8 mouse cellular contexts compared by ENCODE assay signal in the genomic region with DNA sequence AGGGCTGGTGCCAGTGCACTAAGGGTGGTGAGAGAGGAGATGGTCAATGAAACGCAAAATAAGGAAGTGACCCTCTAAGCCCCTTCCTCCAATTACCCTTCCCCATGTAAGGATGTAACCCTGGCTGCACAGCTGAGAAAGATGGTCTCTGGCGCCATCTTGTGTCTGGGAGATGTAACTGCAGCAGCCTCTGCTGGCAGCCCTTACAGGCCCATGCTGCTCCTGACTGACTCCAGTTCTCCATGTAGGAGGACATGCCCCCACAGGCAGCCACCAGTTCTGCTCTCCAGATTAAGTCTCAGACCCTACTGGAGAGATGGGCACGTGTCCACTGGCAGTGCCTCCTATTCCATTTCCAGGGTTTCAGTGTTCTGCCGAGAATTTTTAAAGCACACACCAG. TPM values are rescaled to one million over a fixed set of nuclear protein-coding genes. Genes with fewer than 3 reads are reported as not detected.
DNase-seq lines count a peak whose midpoint lies in the region; ATAC-seq and TF ChIP-seq lines count a peak whose summit lies in the region.

No protein-coding gene starts in this region.

- peak; percentile 96 for ATAC-seq in granulocyte monocyte progenitor cell, adult 5-6 weeks (replicated peaks; ENCODE audit: poor library complexity, severe bottlenecking)
- 0 out of 2 replicates have a peak, but pooled peaks have one; percentile 75 for ATAC-seq in limb, embryonic 12.5 days (ENCODE audit: insufficient number of reproducible peaks, insufficient read depth, low FRiP score, low TSS enrichment, low read depth)
- peak; percentile 66 for ATAC-seq in midbrain, embryonic 15.5 days (replicated peaks)

- H3K4me3 ChIP-seq in embryonic facial prominence, embryonic 10.5 days: no peak overlapping the region
- H3K4me3 ChIP-seq in limb, embryonic 12.5 days (replicated peaks): no peak overlapping the region
- no peak overlapping the region for H3K4me3 ChIP-seq in midbrain, embryonic 15.5 days
- H3K4me3 ChIP-seq in spleen, adult 2 months (ENCODE audit: extremely low read depth, insufficient read depth, insufficient read length): no peak overlapping the region

- TF ChIP-seq POLR2A in spleen, adult 2 months (IDR thresholded peaks at IDR 0.05; ENCODE audit: low read depth, low read length): no peak

- peak; percentile 96; the same call in 1 of the 2 replicates for TF ChIP-seq CTCF in spleen, adult 2 months (IDR thresholded peaks at IDR 0.05; ENCODE audit: extremely low read depth, insufficient read depth, insufficient read length, insufficient replicate concordance)

- H3K9me3 ChIP-seq in embryonic facial prominence, embryonic 10.5 days: no peaks in the 10 kb centered on the region
- H3K9me3 ChIP-seq in limb, embryonic 12.5 days: no peaks in the 10 kb centered on the region
- H3K9me3 ChIP-seq in midbrain, embryonic 15.5 days: no peaks in the 10 kb centered on the region

- no peak overlapping the region for H3K9ac ChIP-seq in limb, embryonic 12.5 days (replicated peaks)
- H3K9ac ChIP-seq in midbrain, embryonic 15.5 days: no peak overlapping the region

- H3K4me1 ChIP-seq in embryonic facial prominence, embryonic 10.5 days: no peaks in the 10 kb centered on the region
- H3K4me1 ChIP-seq in limb, embryonic 12.5 days (replicated peaks): no peaks in the 10 kb centered on the region
- H3K4me1 ChIP-seq in midbrain, embryonic 15.5 days: no peaks in the 10 kb centered on the region
- no peaks in the 10 kb centered on the region for H3K4me1 ChIP-seq in spleen, adult 2 months (ENCODE audit: control insufficient read depth, insufficient read depth, insufficient read length)

- H3K27me3 ChIP-seq in embryonic facial prominence, embryonic 10.5 days (replicated peaks; ENCODE audit: low read depth, poor library complexity, severe bottlenecking): no peaks in the 10 kb centered on the region
- H3K27me3 ChIP-seq in limb, embryonic 12.5 days: no peaks in the 10 kb centered on the region
- H3K27me3 ChIP-seq in midbrain, embryonic 15.5 days (replicated peaks): no peaks in the 10 kb centered on the region
- H3K27me3 ChIP-seq in spleen, adult 2 months (ENCODE audit: control insufficient read depth, insufficient read depth, low read length): no peaks in the 10 kb centered on the region

- no peak overlapping the region for H3K4me2 ChIP-seq in limb, embryonic 12.5 days
- no peak overlapping the region for H3K4me2 ChIP-seq in midbrain, embryonic 15.5 days

- H3K36me3 ChIP-seq in embryonic facial prominence, embryonic 10.5 days (replicated peaks): peaks cover 100% of the 10 kb centered on the region
- H3K36me3 ChIP-seq in limb, embryonic 12.5 days: peaks cover 98% of the 10 kb centered on the region
- peaks cover 81% of the 10 kb centered on the region for H3K36me3 ChIP-seq in midbrain, embryonic 15.5 days (replicated peaks)
- peaks cover 56% of the 10 kb centered on the region for H3K36me3 ChIP-seq in spleen, adult 2 months (ENCODE audit: control insufficient read depth, insufficient read depth, low read length)

- no peak overlapping the region for H3K27ac ChIP-seq in embryonic facial prominence, embryonic 10.5 days (replicated peaks)
- no peak overlapping the region for H3K27ac ChIP-seq in limb, embryonic 12.5 days
- H3K27ac ChIP-seq in midbrain, embryonic 15.5 days: no peak overlapping the region
- H3K27ac ChIP-seq in spleen, adult 2 months (ENCODE audit: insufficient read depth, low read length): no peak overlapping the region

- peak; percentile 58 for DNase-seq in A20 (ENCODE audit: low read depth, low spot score)
- DNase-seq in adrenal gland, postnatal 10 days: peak; percentile 78
- DNase-seq in embryonic facial prominence, embryonic 10.5 days (ENCODE audit: low spot score): peak; percentile 75
- DNase-seq in kidney, adult 18-20 months: peak; percentile 70
- peak in 1 of 2 experiments; percentile 57 for DNase-seq in spleen, adult 2 months (ENCODE audit: low read depth in 1 of 2, low spot score in 2 of 2)

- WGBS in embryonic facial prominence, embryonic 10.5 days: 27% methylated on average over 4 of the region's 4 CpGs
- 26% methylated on average over 4 of the region's 4 CpGs for WGBS in limb, embryonic 12.5 days
- 23% methylated on average over 4 of the region's 4 CpGs for WGBS in midbrain, embryonic 15.5 days
- WGBS in spleen, adult 2 months: 26% methylated on average over 4 of the region's 4 CpGs

RNA-seq across cellular contexts. Expression of gene Mcmbp, which starts 34.6 kb away (rescaled TPM):
- 10 to 100 TPM; 38.6 to 42.7 TPM for total RNA-seq in adrenal gland, postnatal 10 days (2021)
- polyA plus RNA-seq in embryonic facial prominence, embryonic 10.5 days (2016; fragmentation: Nextera tagmentation; extraction: Ambion mirVana): 84.3 and 88.7 TPM in 2 replicates
- total RNA-seq in granulocyte monocyte progenitor cell, adult 5-6 weeks (2014; fragmentation: Nextera tagmentation): 87.6 and 96.3 TPM in 2 replicates
- total RNA-seq in granulocyte monocyte progenitor cell, adult 5-6 weeks (2017): 64.0 and 73.3 TPM in 2 replicates
- polyA plus RNA-seq in limb, embryonic 12.5 days (2016; fragmentation: Nextera tagmentation; extraction: Ambion mirVana): 80.7 and 82.7 TPM in 2 replicates
- polyA plus RNA-seq in midbrain, embryonic 15.5 days (2015; fragmentation: Nextera tagmentation; extraction: Ambion mirVana): 48.7 and 49.3 TPM in 2 replicates
- 23.9 and 34.8 TPM in 2 replicates for polyA plus RNA-seq in spleen, adult 2 months (2012; rRNA removed)

RNA-seq across cellular contexts. Expression of gene Sec23ip, which starts 39.0 kb away (rescaled TPM):
- total RNA-seq in adrenal gland, postnatal 10 days (2021): 10 to 100 TPM; 34.1 to 44.9 TPM
- 39.1 and 41.7 TPM in 2 replicates for polyA plus RNA-seq in embryonic facial prominence, embryonic 10.5 days (2016; fragmentation: Nextera tagmentation; extraction: Ambion mirVana)
- total RNA-seq in granulocyte monocyte progenitor cell, adult 5-6 weeks (2014; fragmentation: Nextera tagmentation): 29.6 and 32.0 TPM in 2 replicates
- 42.6 and 46.0 TPM in 2 replicates for total RNA-seq in granulocyte monocyte progenitor cell, adult 5-6 weeks (2017)
- 35.5 and 37.9 TPM in 2 replicates for polyA plus RNA-seq in limb, embryonic 12.5 days (2016; fragmentation: Nextera tagmentation; extraction: Ambion mirVana)
- polyA plus RNA-seq in midbrain, embryonic 15.5 days (2015; fragmentation: Nextera tagmentation; extraction: Ambion mirVana): 37.7 and 38.5 TPM in 2 replicates
- 26.5 and 35.6 TPM in 2 replicates for polyA plus RNA-seq in spleen, adult 2 months (2012; rRNA removed)
